Mouse (Mus musculus): ENCODE results near the gene Oxtr. TPM values are rescaled to one million over a fixed set of nuclear protein-coding genes. Genes with fewer than 3 reads are reported as not detected.

Gene Oxtr
- polyA plus RNA-seq, 1 experiment from 2014 or later, result 0.05 TPM

DNA sequence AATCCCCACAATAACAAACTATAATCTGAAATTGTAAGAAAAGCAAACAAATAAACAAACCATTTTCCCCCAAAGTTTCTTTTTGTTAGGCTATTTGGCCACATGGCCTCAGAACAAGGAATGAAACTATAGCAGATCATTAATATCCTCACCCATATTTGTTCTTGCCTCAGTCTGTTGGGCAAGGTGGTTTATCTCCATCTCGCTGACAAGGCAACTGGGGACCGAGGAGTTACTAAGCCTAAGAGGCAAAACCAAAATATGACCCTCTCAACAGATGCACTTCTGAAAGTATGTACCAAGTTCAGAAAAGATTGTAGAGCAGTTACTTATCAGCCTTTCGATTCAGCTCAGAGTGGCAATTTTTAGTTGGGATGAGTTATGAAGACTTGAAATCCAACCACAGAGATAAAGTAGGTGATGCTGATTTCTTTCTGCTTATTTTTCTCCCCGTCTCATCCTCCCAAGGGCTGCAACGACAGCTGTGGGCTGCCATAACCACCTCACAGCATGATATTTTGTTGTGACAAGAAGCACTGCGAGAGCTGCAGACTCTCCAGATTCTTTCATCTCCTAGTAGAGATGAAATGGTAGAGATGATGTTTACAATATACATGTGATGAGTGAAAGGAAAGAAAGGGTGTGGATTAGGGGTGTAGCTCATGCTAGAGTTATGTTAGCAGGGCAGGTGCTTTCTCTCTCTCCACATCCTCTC is 63.6 kb downstream of the Oxtr start:
- Histone ChIP-seq H3K4me1 (ENCODE audit: insufficient read depth, low read depth, low read length) (peaks cover 4% of the 10 kb centered on the region; the same call in 1 of the 2 replicates), H3K9me3 (ENCODE audit: low read length) (no peaks in the 10 kb centered on the region), H3K27ac (ENCODE audit: low read length) (no peak overlapping the region), H3K36me3 (ENCODE audit: insufficient read depth, low read length) (no peaks in the 10 kb centered on the region), H3K27me3 (replicated peaks; ENCODE audit: insufficient read depth, low read length) (no peaks in the 10 kb centered on the region), H3K4me3 (ENCODE audit: low read depth, low read length) (no peak overlapping the region), H3K9ac (replicated peaks; ENCODE audit: low read depth) (no peak overlapping the region), H3K4me2 (replicated peaks; ENCODE audit: low read depth, low read length) (no peak overlapping the region)
- peak; percentile 78 for ATAC-seq
- WGBS, result 43% methylated on average over 6 of the region's 6 CpGs
- DNase-seq (ENCODE audit: low spot score), result peak; percentile 73
- TF ChIP-seq CTCF (IDR thresholded peaks at IDR 0.05) (no peak), EP300 (IDR thresholded peaks at IDR 0.05) (no peak)

DNA sequence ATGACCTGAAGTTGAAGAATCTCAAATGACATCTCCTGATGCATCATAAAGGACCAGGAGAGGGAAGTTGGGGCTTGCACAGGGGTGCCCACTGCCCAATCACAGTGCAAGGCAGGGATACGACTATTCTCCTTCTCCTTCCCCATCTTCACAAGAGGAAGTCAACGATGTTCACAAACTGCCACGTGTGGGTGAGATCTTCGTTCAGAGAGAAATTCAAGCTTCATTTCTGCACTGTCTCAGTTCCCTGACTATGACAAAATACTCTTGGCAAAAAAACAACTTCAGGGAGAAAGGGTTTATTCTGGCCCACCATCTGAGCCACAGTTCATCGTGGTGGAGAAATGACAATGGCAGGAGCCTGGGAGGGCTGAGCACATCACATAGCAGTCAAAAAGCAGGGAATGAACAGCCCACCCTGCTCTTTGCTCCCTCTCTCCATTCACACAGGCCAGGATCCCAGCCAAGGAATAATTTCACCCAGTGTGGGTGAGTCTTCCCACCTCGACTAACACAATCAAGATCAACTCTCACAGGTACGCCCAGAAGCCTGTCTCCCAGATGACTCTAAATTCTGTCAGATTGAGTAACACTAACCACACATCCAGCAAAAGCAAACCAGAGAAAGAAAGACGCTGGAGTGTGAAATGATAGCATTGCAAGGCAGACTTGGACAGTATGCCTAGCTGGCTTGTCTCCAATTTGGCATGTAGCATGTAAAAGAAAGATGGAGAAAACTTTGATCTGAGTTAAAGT is 65.8 kb downstream of the Oxtr start:
- no peak overlapping the region for H3K4me2 ChIP-seq (replicated peaks; ENCODE audit: low read depth, low read length)
- H3K9me3 ChIP-seq (ENCODE audit: low read length), result no peaks in the 10 kb centered on the region
- H3K4me1 ChIP-seq (ENCODE audit: insufficient read depth, low read depth, low read length), result peaks cover 4% of the 10 kb centered on the region; the same call in 1 of the 2 replicates
- no peaks in the 10 kb centered on the region for H3K27me3 ChIP-seq (replicated peaks; ENCODE audit: insufficient read depth, low read length)
- no peak overlapping the region for H3K27ac ChIP-seq (ENCODE audit: low read length)
- no peak overlapping the region for H3K4me3 ChIP-seq (ENCODE audit: low read depth, low read length)
- WGBS, result 52% methylated on average over 8 of the region's 8 CpGs
- H3K36me3 ChIP-seq (ENCODE audit: insufficient read depth, low read length), result no peaks in the 10 kb centered on the region
- ATAC-seq (peak; percentile 51; the same call in 1 of the 2 replicates), DNase-seq (ENCODE audit: low spot score) (peak; percentile 70)
- no peak overlapping the region for H3K9ac ChIP-seq (replicated peaks; ENCODE audit: low read depth)
- TF ChIP-seq CTCF (IDR thresholded peaks at IDR 0.05) (no peak), EP300 (IDR thresholded peaks at IDR 0.05) (no peak)

Other genes with a start within 250 kb of the Oxtr start
- gene Lmcd1, start 216.2 kb downstream of the Oxtr start, polyA plus RNA-seq (2015; fragmentation: Nextera tagmentation; extraction: Ambion mirVana), result 64.9 and 69.3 TPM in 2 replicates
- gene Ssu2, start 101.9 kb downstream of the Oxtr start, polyA plus RNA-seq (2015; fragmentation: Nextera tagmentation; extraction: Ambion mirVana), result 4.5 and 6.3 TPM in 2 replicates
- gene Cav3, start 30.4 kb downstream of the Oxtr start, polyA plus RNA-seq (2015; fragmentation: Nextera tagmentation; extraction: Ambion mirVana), result 2.5 and 3.7 TPM in 2 replicates
- 7.6 and 8.1 TPM in 2 replicates for gene Rad18, start 206.7 kb upstream of the Oxtr start, polyA plus RNA-seq (2015; fragmentation: Nextera tagmentation; extraction: Ambion mirVana)

All from lung, postnatal 0 days (tissue).